Mouse (Mus musculus) neural tube, embryonic 14.5 days (tissue): ENCODE results near the gene Rnase1. TPM values are rescaled to one million over a fixed set of nuclear protein-coding genes. Genes with fewer than 3 reads are reported as not detected.

Experiments used
- ATAC-seq: fragments of 200-750 bp; cut with Nextera tagmentation; 2 replicates; pipeline ENCODE4 v1.8.0; 2017; ENCODE audit warnings: low read depth, mild to moderate bottlenecking, moderate TSS enrichment, moderate library complexity
- H3K27ac ChIP-seq: fragments of 300-500 bp; sonication (generic); 2 replicates; pipeline ENCODE4 v1.5.1; 2014; ENCODE audit warnings: low read depth, mild to moderate bottlenecking, control low read depth, low read length, moderate library complexity, mixed read lengths
- H3K27me3 ChIP-seq: fragments of 300-500 bp; sonication (generic); 2 replicates; pipeline ENCODE4 v1.6.1; 2014; ENCODE audit warnings: low read length; ENCODE audit not compliant: control insufficient read depth, insufficient read depth
- H3K36me3 ChIP-seq: fragments of 300-500 bp; sonication (generic); 2 replicates; pipeline ENCODE4 v1.6.1; 2014; ENCODE audit warnings: low read length, mixed read lengths; ENCODE audit not compliant: control insufficient read depth, insufficient read depth
- H3K4me1 ChIP-seq: fragments of 300-500 bp; sonication (generic); 2 replicates; pipeline ENCODE4 v1.6.1; 2014; ENCODE audit warnings: low read length; ENCODE audit not compliant: control insufficient read depth, insufficient read depth
- H3K4me2 ChIP-seq: fragments of 300-500 bp; sonication (generic); 2 replicates; pipeline ENCODE4 v1.6.1; 2014; ENCODE audit warnings: mild to moderate bottlenecking, low read depth, low read length, control low read depth
- H3K4me3 ChIP-seq: fragments of 300-500 bp; sonication (generic); 2 replicates; pipeline ENCODE4 v1.5.1; 2014; ENCODE audit warnings: low read depth, low read length, control low read depth, mixed read lengths
- H3K9ac ChIP-seq: fragments of 300-500 bp; sonication (generic); replicated peaks from 2 replicates; pipeline ENCODE4 v1.6.1; 2014; ENCODE audit warnings: low read depth, mild to moderate bottlenecking, control low read depth, low read length, mixed read lengths
- H3K9me3 ChIP-seq: fragments of 300-500 bp; sonication (generic); 2 replicates; pipeline ENCODE4 v1.6.1; 2016; ENCODE audit warnings: low read length; ENCODE audit not compliant: control insufficient read depth
- WGBS: fragments of 180-500 bp; shearing (Covaris S2); extraction: QIAGEN DNeasy Blood & Tissue Kit; methylation state at CpG from one replicate; pipeline ENCODE4 v1.1.7; 2014; 5-methylcytosine and 5-hydroxymethylcytosine counted together
- polyA plus RNA-seq: library from polyadenylated mRNA; unstranded; fragments of >200 nt; fragmentation: Nextera tagmentation; extraction: Ambion mirVana; gene quantifications from 2 replicates; pipeline ENCODE4 v1.2.1, GENCODE M21; 2014

Gene Rnase1
- polyA plus RNA-seq, 1 experiment from 2014 or later = 1.2 TPM

GRCm38 (mm10) chr14:51129624-51129975 is 17.0 kb downstream of the Rnase1 start:
- Histone ChIP-seq H3K4me2 (no peak overlapping the region), H3K9ac (no peak overlapping the region), H3K27me3 (no peaks in the 10 kb centered on the region), H3K4me3 (no peak overlapping the region), H3K9me3 (no peaks in the 10 kb centered on the region), H3K4me1 (no peaks in the 10 kb centered on the region), H3K36me3 (no peaks in the 10 kb centered on the region), H3K27ac (no peak overlapping the region)
- 77% methylated on average over 4 of the region's 4 CpGs for WGBS
- no peak for ATAC-seq

DNA sequence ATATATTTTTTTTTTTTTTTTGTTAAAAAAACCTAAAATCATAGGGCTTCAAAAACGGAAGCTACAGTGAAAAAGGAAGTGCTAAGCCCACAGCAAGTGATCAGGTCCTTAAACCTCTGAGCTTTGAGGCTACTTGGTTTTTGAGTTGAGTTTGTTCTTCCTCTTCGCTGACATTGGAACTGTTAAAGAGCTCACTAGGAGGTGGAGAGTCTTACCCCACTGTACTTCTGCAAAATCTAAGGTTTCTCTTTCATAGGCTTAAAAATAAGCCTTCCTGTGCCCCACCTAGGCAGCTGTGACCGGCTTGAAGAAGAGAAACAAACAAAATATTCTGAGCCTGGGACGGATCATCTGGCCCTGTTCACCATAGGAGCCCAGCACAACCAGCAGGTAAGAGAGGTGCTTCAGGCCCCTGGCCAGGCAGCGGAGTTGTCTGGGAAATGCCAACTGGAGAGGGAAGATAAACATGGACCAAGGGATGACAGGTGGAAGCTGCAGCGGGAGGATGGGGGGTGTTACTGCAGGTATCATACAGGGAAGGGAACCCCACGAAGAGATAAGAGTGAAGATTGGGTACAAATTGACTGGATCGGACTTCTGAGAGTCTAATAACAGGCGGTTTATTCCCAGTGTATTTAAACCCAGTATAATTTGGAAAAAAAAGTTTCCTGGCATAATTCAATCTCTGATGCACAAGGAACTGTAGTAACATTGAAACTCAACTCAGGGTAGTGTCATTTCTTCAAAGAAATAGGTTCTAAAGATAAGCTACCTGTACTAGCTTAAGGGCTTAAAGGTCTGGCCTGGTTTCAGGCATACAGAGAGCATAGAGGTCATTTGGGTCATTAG is 17.6 kb downstream of the Rnase1 start:
- H3K36me3 ChIP-seq = no peaks in the 10 kb centered on the region
- ATAC-seq = no peak
- WGBS = 86% methylated on average over 9 of the region's 9 CpGs
- H3K4me1 ChIP-seq = no peaks in the 10 kb centered on the region
- H3K27me3 ChIP-seq = no peaks in the 10 kb centered on the region
- H3K4me2 ChIP-seq = no peak overlapping the region
- no peaks in the 10 kb centered on the region for H3K9me3 ChIP-seq
- H3K4me3 ChIP-seq = no peak overlapping the region
- H3K27ac ChIP-seq = no peak overlapping the region
- H3K9ac ChIP-seq = no peak overlapping the region

DNA sequence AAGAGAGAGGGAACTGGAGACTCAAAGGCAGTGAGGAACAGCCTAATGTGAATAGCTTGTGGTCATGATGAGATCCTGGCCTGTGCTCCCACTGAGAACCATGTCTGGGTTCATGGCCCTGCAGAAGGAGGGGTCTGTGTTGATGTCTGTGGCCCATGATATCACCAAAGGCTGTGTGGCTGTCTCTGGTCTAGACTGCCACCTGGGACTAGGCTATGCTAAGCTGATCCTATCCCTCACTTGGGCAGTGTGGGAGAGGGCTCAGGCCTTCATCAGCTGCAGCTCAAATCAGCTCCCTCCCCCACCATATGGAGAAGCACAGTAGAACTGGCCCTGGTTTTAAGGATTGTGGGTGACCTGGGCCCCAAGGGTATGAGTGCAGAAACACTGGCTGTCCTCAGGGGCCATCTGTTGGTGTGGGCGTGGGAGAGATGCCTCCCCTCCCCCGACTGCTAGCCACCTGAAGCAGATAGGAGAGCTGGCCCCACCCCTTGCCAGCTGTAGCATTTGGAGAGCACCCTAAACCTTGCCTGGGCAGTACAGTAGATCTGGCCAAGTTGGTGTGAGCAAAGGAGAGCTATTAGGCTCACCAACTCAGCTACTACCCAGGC is 18.8 kb downstream of the Rnase1 start:
- no peaks in the 10 kb centered on the region for H3K9me3 ChIP-seq
- H3K36me3 ChIP-seq = no peaks in the 10 kb centered on the region
- H3K4me3 ChIP-seq = no peak overlapping the region
- ATAC-seq = no peak
- H3K27ac ChIP-seq = no peak overlapping the region
- H3K9ac ChIP-seq = no peak overlapping the region
- WGBS = 82% methylated on average over 2 of the region's 2 CpGs
- H3K4me2 ChIP-seq = no peak overlapping the region
- no peaks in the 10 kb centered on the region for H3K27me3 ChIP-seq
- H3K4me1 ChIP-seq = no peaks in the 10 kb centered on the region

GRCm38 (mm10) chr14:51125684-51126083 is 20.9 kb downstream of the Rnase1 start:
- no peaks in the 10 kb centered on the region for H3K27me3 ChIP-seq
- no peak overlapping the region for H3K4me3 ChIP-seq
- no peak overlapping the region for H3K9ac ChIP-seq
- no peaks in the 10 kb centered on the region for H3K4me1 ChIP-seq
- no peak overlapping the region for H3K27ac ChIP-seq
- 83% methylated on average over 6 of the region's 6 CpGs for WGBS
- no peaks in the 10 kb centered on the region for H3K36me3 ChIP-seq
- no peaks in the 10 kb centered on the region for H3K9me3 ChIP-seq
- no peak for ATAC-seq
- no peak overlapping the region for H3K4me2 ChIP-seq

DNA sequence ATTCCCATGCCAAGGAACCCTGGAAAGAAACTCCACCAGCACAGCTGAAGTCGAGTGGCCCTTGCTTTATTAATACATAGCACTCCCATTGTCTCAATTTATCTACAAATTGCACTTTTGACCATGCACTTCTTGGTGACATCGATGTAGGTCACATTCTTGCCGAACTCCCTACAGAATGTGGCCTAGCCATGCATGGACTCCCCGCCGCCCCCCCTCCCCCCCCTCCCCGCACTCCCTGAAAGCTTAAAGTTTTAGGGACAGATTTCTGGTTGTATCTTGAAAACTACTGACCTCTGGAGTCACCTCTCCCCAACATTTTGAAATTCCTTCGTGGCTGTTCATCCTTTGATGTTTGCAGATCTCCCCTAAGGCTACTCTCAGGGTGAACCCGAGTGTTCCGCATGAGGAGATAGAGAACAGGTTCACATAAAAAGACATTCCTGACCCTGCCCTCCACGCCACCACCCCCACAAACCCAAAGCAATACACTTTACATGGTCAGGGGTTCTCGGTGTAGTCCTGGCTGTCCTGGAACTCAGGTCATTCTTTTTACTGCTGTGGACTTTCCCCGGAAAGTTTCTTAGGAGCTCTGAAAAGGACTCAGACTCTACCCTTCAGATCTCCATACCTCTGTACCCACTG is 32.5 kb downstream of the Rnase1 start, which contains the start of gene Eddm3b:
Eddm3b (plus strand) TSS at position 511 of the 645 bp plus-strand sequence.
- H3K27ac ChIP-seq = no peak within 1 kb of the TSS
- no peaks in the 10 kb centered on the region for H3K27me3 ChIP-seq
- ATAC-seq = no peak
- H3K4me2 ChIP-seq = no peak within 1 kb of the TSS
- 55% methylated on average over 12 of the region's 12 CpGs for WGBS
- no peak within 1 kb of the TSS for H3K9ac ChIP-seq
- H3K9me3 ChIP-seq = no peaks in the 10 kb centered on the region
- no peak within 1 kb of the TSS for H3K4me3 ChIP-seq
- H3K36me3 ChIP-seq = no peaks in the 10 kb centered on the region
- no peaks in the 10 kb centered on the region for H3K4me1 ChIP-seq

DNA sequence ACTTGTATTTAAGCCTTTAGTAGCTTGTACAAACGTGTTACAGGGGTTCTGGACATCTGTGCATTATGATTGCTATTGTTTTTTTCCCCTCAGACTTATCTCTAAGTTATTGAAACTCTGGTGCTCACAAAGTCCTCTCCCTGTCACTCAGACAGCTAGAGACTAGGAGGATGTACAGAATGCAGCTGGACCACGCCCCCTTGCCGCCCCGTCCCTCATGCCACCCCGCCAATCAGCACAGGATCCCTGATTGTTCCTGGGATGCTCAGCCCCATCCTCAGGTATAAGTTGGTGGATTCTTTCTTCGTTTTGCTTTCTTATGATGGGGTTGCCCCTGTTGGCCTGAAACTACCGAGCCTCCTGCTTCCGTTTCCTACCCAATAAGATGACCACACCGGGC is 33.1 kb downstream of the Rnase1 start:
- Histone ChIP-seq H3K4me3 (no peak overlapping the region), H3K36me3 (no peaks in the 10 kb centered on the region), H3K9ac (no peak overlapping the region), H3K27me3 (no peaks in the 10 kb centered on the region), H3K27ac (no peak overlapping the region), H3K4me2 (no peak overlapping the region), H3K4me1 (no peaks in the 10 kb centered on the region), H3K9me3 (no peaks in the 10 kb centered on the region)
- ATAC-seq = no peak
- WGBS = 51% methylated on average over 9 of the region's 9 CpGs

DNA sequence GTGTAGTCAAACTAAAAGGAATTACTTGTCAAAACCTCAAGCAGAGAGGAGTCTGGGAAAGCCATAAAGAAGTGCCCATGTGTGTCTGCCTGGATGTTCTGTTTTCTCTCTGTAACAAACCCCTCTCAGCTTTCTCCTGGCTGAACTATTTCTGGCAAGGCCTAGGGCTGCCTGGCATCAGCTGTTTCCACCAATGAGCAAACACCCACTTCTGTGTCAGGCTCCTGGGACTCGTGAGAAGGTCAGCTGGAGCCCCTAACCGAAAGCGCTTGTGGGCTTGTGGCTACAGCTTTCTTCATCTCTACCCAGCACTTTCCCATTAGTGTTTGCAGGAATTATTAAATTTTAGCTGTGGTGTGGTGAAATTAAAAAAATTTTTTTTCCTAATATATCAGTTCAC is 34.6 kb downstream of the Rnase1 start:
- ATAC-seq = no peak
- 70% methylated on average over 3 of the region's 3 CpGs for WGBS
- Histone ChIP-seq H3K9me3 (no peaks in the 10 kb centered on the region), H3K9ac (no peak overlapping the region), H3K27ac (no peak overlapping the region), H3K36me3 (no peaks in the 10 kb centered on the region), H3K4me1 (no peaks in the 10 kb centered on the region), H3K4me3 (no peak overlapping the region), H3K4me2 (no peak overlapping the region), H3K27me3 (no peaks in the 10 kb centered on the region)

DNA sequence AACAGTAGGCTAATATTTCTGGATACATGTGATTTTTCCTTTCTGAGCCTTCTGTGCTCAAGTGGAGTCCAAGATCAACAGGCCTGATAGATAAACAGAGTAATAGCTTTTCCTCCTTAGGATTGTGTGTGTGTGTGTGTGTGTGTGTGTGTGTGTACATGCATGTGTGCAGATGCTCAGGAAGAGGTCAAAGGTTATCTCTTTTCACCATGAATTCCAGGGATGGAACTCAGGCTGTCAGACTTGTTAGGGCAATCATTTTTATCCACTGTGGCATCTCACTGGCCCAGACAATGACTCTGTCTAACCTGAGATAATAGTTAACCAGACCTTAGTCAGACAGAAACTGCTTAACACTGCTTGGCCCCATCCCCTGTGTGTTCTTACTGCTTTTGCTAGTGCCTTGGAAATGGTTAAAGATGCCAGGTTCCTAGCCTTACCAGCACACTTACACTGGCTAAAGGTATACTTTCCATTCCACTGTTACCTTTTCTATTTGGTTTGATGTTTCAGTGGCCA is 40.1 kb downstream of the Rnase1 start:
- no peaks in the 10 kb centered on the region for H3K9me3 ChIP-seq
- H3K27me3 ChIP-seq = no peaks in the 10 kb centered on the region
- H3K36me3 ChIP-seq = no peaks in the 10 kb centered on the region
- H3K4me1 ChIP-seq = no peaks in the 10 kb centered on the region
- no peak overlapping the region for H3K27ac ChIP-seq
- H3K4me2 ChIP-seq = no peak overlapping the region
- no peak overlapping the region for H3K9ac ChIP-seq
- H3K4me3 ChIP-seq = no peak overlapping the region
- no peak for ATAC-seq

DNA sequence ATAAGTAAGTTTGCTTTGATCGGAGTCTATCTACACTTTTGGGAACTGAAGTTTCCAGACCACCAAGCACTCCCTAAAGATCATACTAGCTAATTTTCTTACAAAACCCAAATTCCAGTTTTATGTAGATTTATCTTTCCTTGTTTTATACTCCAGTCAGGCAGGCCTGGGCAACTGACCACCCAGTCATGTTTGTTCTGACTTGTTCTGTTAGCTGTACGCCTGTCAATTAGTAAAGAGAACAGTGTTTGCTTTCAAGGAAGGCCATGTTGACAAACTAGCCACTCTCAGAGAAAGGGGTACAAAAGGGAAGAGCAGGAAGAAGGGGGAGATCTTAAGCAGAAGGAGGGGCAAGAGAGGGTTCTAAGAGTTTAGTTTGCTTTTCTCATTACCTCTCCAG is 42.2 kb downstream of the Rnase1 start:
- Histone ChIP-seq H3K4me1 (no peaks in the 10 kb centered on the region), H3K9ac (no peak overlapping the region), H3K4me2 (no peak overlapping the region), H3K36me3 (no peaks in the 10 kb centered on the region), H3K27ac (no peak overlapping the region), H3K9me3 (no peaks in the 10 kb centered on the region), H3K27me3 (no peaks in the 10 kb centered on the region), H3K4me3 (no peak overlapping the region)
- 92% methylated on average over 2 of the region's 2 CpGs for WGBS
- ATAC-seq = no peak
